Mouse (Mus musculus): ENCODE results near the gene Psmg3. TPM values are rescaled to one million over a fixed set of nuclear protein-coding genes. Genes with fewer than 3 reads are reported as not detected.

Psmg3 gene
- 61.0 and 66.9 TPM in 2 replicates for polyA plus RNA-seq (2015; fragmentation: Nextera tagmentation; extraction: Ambion mirVana)

DNA sequence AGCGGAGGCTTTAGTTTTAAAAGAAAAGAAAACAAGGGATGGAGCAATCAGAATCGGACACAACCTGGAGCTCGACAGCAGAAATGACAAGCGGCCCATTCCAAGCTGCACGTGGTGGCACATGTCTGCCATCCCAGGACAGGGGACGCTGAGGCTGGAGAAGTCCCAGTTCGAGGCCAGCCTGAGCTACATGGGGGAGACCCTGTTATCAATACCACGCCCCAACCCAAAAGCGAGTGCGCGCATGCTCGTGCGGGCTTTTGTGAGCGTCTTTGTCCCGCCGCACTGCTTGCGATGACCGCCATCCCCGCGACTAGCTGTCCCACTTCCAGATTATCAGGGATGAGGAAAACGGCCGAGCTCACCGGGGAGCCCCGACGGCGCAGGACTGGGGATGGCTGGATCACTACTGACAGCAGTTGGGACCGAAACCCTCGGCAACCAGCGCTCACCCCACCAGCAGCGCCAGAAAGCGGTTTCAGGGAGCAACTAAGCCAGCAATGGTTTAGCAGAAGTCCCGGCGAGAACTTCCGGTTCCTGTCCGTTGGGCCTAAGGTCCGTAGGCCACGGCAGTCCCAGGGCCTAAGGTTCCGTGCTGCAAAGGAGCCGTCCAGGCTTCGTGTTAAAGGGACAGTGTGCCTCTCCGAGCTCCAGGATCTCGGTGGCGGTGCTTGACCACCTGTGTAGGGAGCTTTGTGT is at the start of gene Psmg3, which contains the start of gene Gm26938:
TSS of gene Psmg3 (minus strand) at position 529 of the 699 bp plus-strand sequence.
TSS of gene Gm26938 (minus strand) at position 51 of the 699 bp plus-strand sequence.
- Histone ChIP-seq H3K27ac (peak within 1 kb of the TSS; percentile 73), H3K4me2 (ENCODE audit: low read length) (peak within 1 kb of the TSS; percentile 88), H3K4me1 (replicated peaks; ENCODE audit: insufficient read depth, low read length) (peaks cover 9% of the 10 kb centered on the region), H3K36me3 (ENCODE audit: insufficient read depth, low read length) (peaks cover 7% of the 10 kb centered on the region; the same call in 1 of the 2 replicates), H3K9ac (ENCODE audit: low read depth, low read length) (peak within 1 kb of the TSS; percentile 84), H3K9me3 (replicated peaks; ENCODE audit: low read length) (no peaks in the 10 kb centered on the region), H3K27me3 (ENCODE audit: insufficient read depth, low read length) (no peaks in the 10 kb centered on the region), H3K4me3 (replicated peaks; ENCODE audit: low read depth, low read length) (peak within 1 kb of the TSS; percentile 90)
- DNase-seq (ENCODE audit: low spot score) (peak; percentile 85), ATAC-seq (replicated peaks; ENCODE audit: low FRiP score, low read depth) (peak; percentile 74)
- TF ChIP-seq CTCF (IDR thresholded peaks at IDR 0.05; ENCODE audit: low read depth), result no peak
- WGBS, result under 1% methylated on average over 43 of the region's 43 CpGs

DNA sequence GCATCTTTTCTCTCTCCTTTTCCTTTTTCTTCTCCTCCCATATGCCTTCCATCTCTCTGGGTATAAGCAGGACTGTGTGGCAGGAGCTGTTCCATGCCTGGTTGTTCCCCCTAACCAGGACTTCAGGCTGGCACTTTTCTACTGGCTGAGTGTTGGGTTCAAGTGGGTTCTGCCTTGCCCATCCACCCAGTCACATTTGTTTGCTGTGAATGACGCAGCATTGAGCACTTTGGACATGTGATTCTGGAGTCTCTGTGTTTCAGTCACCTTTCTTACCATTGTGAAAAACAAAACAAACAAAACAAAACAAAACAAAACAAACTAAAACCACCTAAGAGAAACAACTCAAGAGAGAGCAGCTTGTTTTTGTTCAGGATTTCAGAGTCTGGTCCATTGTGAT is 44.8 kb upstream of the Psmg3 start:
- TF ChIP-seq CTCF (IDR thresholded peaks at IDR 0.05; ENCODE audit: low read depth), result no peak
- H3K36me3 ChIP-seq (ENCODE audit: insufficient read depth, low read length), result no peaks in the 10 kb centered on the region
- H3K9me3 ChIP-seq (replicated peaks; ENCODE audit: low read length), result no peaks in the 10 kb centered on the region
- no peak overlapping the region for H3K4me3 ChIP-seq (replicated peaks; ENCODE audit: low read depth, low read length)
- no peaks in the 10 kb centered on the region for H3K27me3 ChIP-seq (ENCODE audit: insufficient read depth, low read length)
- H3K4me2 ChIP-seq (ENCODE audit: low read length), result no peak overlapping the region
- ATAC-seq (replicated peaks; ENCODE audit: low FRiP score, low read depth), result no peak
- H3K9ac ChIP-seq (ENCODE audit: low read depth, low read length), result no peak overlapping the region
- H3K4me1 ChIP-seq (replicated peaks; ENCODE audit: insufficient read depth, low read length), result no peaks in the 10 kb centered on the region
- H3K27ac ChIP-seq, result no peak overlapping the region
- 83% methylated on average over 1 of the region's 1 CpGs for WGBS
- no peak for DNase-seq (ENCODE audit: low spot score)

DNA sequence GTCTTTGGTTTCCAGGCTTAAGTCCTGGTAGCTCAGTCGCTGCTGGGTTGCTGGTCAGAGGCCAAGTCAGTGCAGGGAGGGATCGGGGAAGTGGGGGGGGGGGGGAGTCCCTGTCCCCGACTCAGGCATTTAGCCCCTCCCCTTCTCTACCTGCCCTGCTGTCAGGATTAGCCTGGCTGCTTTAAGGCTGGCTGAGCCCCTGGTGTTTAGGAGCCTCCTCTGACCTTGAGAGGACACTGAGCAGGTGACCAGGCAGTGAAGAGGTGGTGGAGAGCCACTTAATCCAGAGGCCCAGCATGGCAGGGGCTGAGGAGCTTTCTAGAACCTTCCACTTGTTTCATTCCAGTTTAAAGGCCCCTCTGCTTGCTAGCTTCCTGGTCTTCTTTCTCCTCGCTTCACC is 44.2 kb upstream of the Psmg3 start:
- H3K27me3 ChIP-seq (ENCODE audit: insufficient read depth, low read length), result no peaks in the 10 kb centered on the region
- no peaks in the 10 kb centered on the region for H3K4me1 ChIP-seq (replicated peaks; ENCODE audit: insufficient read depth, low read length)
- no peak for TF ChIP-seq CTCF (IDR thresholded peaks at IDR 0.05; ENCODE audit: low read depth)
- no peaks in the 10 kb centered on the region for H3K9me3 ChIP-seq (replicated peaks; ENCODE audit: low read length)
- H3K9ac ChIP-seq (ENCODE audit: low read depth, low read length), result no peak overlapping the region
- H3K4me2 ChIP-seq (ENCODE audit: low read length), result no peak overlapping the region
- DNase-seq (ENCODE audit: low spot score) (no peak), ATAC-seq (replicated peaks; ENCODE audit: low FRiP score, low read depth) (no peak; the same call in 1 of the 2 replicates)
- WGBS, result 25% methylated on average over 3 of the region's 4 CpGs
- no peak overlapping the region for H3K27ac ChIP-seq
- H3K4me3 ChIP-seq (replicated peaks; ENCODE audit: low read depth, low read length), result no peak overlapping the region
- no peaks in the 10 kb centered on the region for H3K36me3 ChIP-seq (ENCODE audit: insufficient read depth, low read length)

DNA sequence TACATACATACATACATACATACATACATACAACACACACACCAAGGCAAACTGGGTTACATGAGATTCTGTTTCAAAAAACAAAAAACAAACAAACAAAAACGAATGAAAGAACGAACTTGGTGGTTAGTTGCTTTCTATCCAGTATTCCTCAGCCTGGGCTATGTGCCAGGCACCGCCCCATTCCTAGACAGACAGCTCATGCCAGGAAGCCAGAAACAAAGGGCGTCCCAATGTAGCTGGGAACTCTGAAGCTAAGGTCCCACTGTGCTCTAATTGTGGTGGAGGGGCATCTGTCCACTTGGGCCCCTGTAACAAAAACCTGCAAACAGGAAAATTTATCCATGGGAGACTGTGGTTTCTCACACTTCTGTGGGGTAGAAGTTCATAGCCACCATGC is 36.1 kb upstream of the Psmg3 start:
- Histone ChIP-seq H3K4me1 (replicated peaks; ENCODE audit: insufficient read depth, low read length) (no peaks in the 10 kb centered on the region), H3K9ac (ENCODE audit: low read depth, low read length) (no peak overlapping the region), H3K27me3 (ENCODE audit: insufficient read depth, low read length) (no peaks in the 10 kb centered on the region), H3K27ac (no peak overlapping the region), H3K36me3 (ENCODE audit: insufficient read depth, low read length) (no peaks in the 10 kb centered on the region), H3K9me3 (replicated peaks; ENCODE audit: low read length) (no peaks in the 10 kb centered on the region), H3K4me3 (replicated peaks; ENCODE audit: low read depth, low read length) (no peak overlapping the region), H3K4me2 (ENCODE audit: low read length) (no peak overlapping the region)
- WGBS, result 48% methylated on average over 4 of the region's 4 CpGs
- ATAC-seq (replicated peaks; ENCODE audit: low FRiP score, low read depth), result no peak
- TF ChIP-seq CTCF (IDR thresholded peaks at IDR 0.05; ENCODE audit: low read depth), result no peak
- DNase-seq (ENCODE audit: low spot score), result peak; percentile 47

DNA sequence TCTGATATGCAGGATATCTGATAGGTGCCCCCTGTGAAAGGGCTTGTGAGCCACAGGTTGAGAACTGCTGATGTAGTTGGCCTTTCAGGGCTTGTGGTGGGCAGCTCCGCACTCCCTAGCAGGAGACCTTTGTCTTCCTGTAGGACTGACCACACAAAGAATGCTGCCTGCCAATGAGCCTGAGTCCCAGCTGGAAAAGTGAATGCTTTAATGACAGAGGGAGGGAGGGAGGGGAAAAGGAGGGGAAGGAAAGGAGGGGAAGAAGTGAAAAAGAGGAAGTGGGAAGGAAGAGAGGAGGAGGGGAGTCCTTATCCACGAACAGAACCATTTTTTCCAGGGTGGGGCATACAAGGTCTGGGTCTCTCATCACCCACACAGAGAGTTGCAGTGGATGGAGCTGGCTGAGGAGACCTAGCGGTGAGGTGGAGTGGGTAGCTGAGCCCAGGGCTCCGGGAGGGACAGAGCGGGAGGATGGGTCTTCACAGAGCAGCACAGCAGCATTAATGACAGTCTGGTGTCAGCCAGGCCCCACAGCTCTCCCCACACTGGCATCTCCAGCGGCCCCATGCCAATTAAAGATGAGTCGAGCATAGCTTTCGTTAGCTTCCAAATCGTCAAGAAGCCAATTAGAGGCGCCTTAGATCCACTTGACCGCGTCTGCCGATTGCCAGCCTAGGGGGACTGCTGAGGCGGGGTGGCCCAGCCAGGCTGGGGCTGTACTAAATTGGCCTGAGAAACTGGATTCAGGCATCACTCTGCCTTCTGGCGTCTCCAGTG is 33.8 kb upstream of the Psmg3 start:
- Histone ChIP-seq H3K36me3 (ENCODE audit: insufficient read depth, low read length) (no peaks in the 10 kb centered on the region), H3K9ac (ENCODE audit: low read depth, low read length) (no peak overlapping the region), H3K27ac (no peak overlapping the region), H3K4me1 (replicated peaks; ENCODE audit: insufficient read depth, low read length) (no peaks in the 10 kb centered on the region), H3K9me3 (replicated peaks; ENCODE audit: low read length) (no peaks in the 10 kb centered on the region), H3K27me3 (ENCODE audit: insufficient read depth, low read length) (no peaks in the 10 kb centered on the region), H3K4me2 (ENCODE audit: low read length) (no peak overlapping the region), H3K4me3 (replicated peaks; ENCODE audit: low read depth, low read length) (no peak overlapping the region)
- no peak for ATAC-seq (replicated peaks; ENCODE audit: low FRiP score, low read depth)
- 32% methylated on average over 15 of the region's 15 CpGs for WGBS
- DNase-seq (ENCODE audit: low spot score), result no peak
- no peak for TF ChIP-seq CTCF (IDR thresholded peaks at IDR 0.05; ENCODE audit: low read depth)

DNA sequence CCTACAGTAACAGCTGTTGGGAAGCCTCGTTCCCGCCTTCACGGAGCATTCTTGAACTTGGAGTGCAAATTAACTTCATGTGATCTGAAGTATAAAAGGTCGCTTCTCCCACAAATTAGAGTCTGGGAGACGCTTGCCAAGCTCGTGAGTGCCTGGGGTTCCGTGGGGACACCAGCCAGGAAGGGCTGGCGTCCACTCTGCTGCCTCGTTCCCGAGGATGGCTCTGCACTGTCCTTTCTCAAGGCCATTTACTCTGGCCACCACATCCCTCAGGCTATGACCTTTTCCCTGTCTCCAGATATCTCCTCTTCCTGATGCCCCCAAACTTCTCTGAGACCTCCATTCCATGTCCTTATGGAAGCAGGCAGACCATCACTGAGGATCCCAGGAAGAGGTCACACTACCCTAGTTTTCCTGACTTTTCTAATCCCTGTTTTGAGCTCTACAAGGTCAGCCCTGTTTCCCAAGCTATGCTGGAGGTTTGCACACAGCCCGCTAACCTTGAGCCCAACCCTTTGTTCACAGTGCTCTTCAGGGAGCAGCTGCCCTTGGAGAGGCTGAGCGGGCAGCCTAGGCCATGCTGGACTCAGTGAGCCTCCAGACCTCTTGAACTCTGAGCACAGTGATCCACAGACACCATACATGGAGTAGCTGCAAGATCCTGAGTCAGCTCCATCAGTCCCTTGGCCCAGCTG is 23.1 kb upstream of the Psmg3 start:
- Histone ChIP-seq H3K9ac (ENCODE audit: low read depth, low read length) (no peak overlapping the region), H3K4me2 (ENCODE audit: low read length) (no peak overlapping the region), H3K9me3 (replicated peaks; ENCODE audit: low read length) (no peaks in the 10 kb centered on the region; the same call in 1 of the 2 replicates), H3K27ac (no peak overlapping the region), H3K4me1 (replicated peaks; ENCODE audit: insufficient read depth, low read length) (no peaks in the 10 kb centered on the region), H3K36me3 (ENCODE audit: insufficient read depth, low read length) (no peaks in the 10 kb centered on the region), H3K4me3 (replicated peaks; ENCODE audit: low read depth, low read length) (no peak overlapping the region), H3K27me3 (ENCODE audit: insufficient read depth, low read length) (no peaks in the 10 kb centered on the region)
- ATAC-seq (replicated peaks; ENCODE audit: low FRiP score, low read depth), result no peak
- no peak for DNase-seq (ENCODE audit: low spot score)
- WGBS, result 58% methylated on average over 12 of the region's 12 CpGs
- TF ChIP-seq CTCF (IDR thresholded peaks at IDR 0.05; ENCODE audit: low read depth), result no peak
